Mouse (Mus musculus) thymus, adult 18-20 months (tissue): ENCODE measurements around the gene Olfr190.
"Not testable (repeated sequence)": the region's sequence is repeated elsewhere in the genome, so short reads cannot be mapped to it uniquely, and the experiment has no call there.

Experiments used
- DNase-seq, 2 experiments: peaks; one replicate each; pipeline ENCODE4 v3.0.0; 2022; ENCODE audit warnings: mixed read lengths in 2 of 2

Olfr190 gene

GRCm38 (mm10) chr16:59077905-59078304 lies at the start of gene Olfr190:
Gene Olfr190 (minus strand): TSS chr16:59078005.
- DNase-seq, result no peak

- no peak for DNase-seq
Observed at GRCm38 (mm10) chr16:59120969-59121368, 43.2 kb upstream of the Olfr190 start, which contains the start of gene Olfr194. Gene Olfr194 (minus strand): TSS chr16:59121069.

DNA sequence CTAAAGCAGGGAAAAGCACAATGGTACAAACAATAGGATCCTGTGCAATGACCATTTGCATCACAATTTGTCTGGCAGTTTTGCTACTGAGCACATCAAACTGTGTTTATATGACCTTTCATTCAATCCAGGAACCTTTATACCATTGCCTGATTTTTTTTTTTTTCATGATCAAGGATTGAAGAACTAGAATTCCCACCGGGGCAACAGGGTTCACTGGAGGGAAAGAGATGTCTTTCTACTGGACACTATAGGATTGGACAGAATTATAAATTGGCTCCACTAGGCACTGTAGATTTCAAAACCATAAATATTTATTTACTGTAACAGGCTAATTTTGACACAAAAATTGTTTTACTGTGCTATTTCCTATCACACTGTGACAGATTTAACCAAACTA lies 34.0 kb upstream of the Olfr190 start, which contains the start of gene Olfr193:
Gene Olfr193, minus strand, starts transcription at position 101 of the 400 bp plus-strand sequence.
- DNase-seq, result no peak

GRCm38 (mm10) chr16:59108522-59108921 lies 30.7 kb upstream of the Olfr190 start:
- not testable (repeated sequence) for DNase-seq

- DNase-seq, result no peak
Observed at GRCm38 (mm10) chr16:59105312-59105711, 27.5 kb upstream of the Olfr190 start.

- DNase-seq, result not testable (repeated sequence)
Observed at GRCm38 (mm10) chr16:59089722-59090121, 11.9 kb upstream of the Olfr190 start, which contains the start of gene Olfr191. Gene Olfr191 (minus strand): TSS chr16:59089822.

DNA sequence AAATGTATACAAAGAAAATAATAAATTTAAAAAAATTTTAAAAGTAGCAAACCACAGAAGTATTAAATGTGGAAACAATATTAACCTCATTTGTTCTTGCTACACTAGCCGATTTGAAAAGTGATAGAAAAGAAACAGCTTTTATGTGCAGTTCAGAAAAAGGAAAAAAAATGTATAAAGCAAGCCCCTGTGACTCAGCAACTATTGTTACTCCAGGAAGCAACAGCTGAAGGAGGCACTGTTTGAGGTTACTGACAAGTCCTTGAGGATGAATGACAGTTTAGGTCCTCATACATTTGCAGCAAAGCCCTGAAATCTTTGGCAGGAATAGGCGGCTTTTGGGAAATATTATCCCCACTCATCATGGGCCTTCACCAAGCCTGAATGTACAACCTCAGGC lies 3.3 kb upstream of the Olfr190 start:
- not testable (repeated sequence) for DNase-seq

GRCm38 (mm10) chr16:59073520-59073919 lies 4.3 kb downstream of the Olfr190 start:
- no peak for DNase-seq

GRCm38 (mm10) chr16:59071755-59072154 lies 6.0 kb downstream of the Olfr190 start:
- DNase-seq, result no peak

DNA sequence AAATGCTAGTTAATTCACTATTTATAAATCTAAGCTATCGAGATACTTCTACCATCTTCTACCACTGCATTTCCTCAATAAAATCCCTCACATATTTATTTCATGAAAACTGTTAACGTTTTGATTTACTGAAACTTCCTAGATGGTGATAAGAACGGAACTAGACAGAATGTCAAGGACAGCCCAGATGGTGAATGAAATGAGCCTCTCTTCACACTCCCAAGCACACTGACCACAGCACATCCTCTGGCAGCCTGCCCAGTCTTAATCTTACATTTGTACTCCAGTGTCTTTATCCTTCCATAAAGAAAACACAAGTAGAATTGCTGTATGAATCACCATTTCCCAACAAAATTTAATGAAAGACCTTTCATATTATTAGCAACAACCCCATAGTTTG lies 15.4 kb downstream of the Olfr190 start:
- not testable (repeated sequence) for DNase-seq

DNA sequence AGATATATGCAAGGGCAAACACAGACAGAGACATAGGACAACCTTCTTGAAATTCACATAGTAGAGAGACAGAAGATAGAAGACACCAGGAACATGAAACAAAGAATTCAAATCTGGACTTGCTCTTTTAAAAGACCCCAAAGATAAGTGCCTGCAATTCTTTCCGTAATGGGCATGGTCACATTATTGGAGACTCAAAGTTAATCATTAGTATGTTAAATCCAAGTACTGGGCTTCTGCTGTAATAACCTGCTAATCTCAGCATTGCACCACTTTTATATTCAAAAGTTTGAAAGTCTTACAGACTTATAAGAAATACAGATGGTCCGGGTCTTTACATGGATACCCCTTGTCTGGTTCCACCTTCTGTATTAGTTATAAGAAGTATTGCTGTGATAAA lies 28.5 kb downstream of the Olfr190 start:
- DNase-seq, result not testable (repeated sequence)

GRCm38 (mm10) chr16:59048860-59049259 lies 28.9 kb downstream of the Olfr190 start:
- no peak for DNase-seq

- DNase-seq, result no peak
Observed at GRCm38 (mm10) chr16:59047579-59047978, 30.2 kb downstream of the Olfr190 start.

GRCm38 (mm10) chr16:59045835-59046234 lies 32.0 kb downstream of the Olfr190 start:
- no peak for DNase-seq

DNA sequence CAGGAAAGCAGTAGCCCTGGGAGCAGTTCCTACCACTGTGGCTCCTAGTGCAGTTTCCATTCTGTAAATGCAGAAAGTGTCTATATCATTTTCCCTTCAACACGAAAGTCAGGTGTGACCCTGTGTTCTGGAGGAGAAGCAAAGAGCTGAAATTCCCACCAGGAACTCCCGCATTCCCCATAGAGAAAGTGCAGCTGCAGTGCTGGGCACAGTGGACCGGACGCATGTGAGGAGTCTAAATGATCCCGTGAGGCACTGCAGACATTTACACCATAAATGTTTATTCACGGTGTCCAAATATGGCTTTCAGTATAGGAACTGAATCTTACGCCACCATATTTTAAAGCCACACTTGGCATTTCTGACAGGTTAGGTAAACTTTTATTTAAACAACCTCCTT lies 38.1 kb downstream of the Olfr190 start, which contains the start of gene Olfr187:
Gene Olfr187, minus strand, starts transcription at position 58 of the 400 bp plus-strand sequence.
- DNase-seq, result no peak

- DNase-seq, result no peak
Observed at GRCm38 (mm10) chr16:59030191-59030590, 47.6 kb downstream of the Olfr190 start, which contains the start of gene Olfr186. Gene Olfr186 (minus strand): TSS chr16:59030291.
